33 mouse cellular contexts compared by ENCODE assay signal in genomic region chr6:34943499-34943898, GRCm38 (mm10). TPM values are rescaled to one million over a fixed set of nuclear protein-coding genes. Genes with fewer than 3 reads are reported as not detected.
DNase-seq lines count a peak whose midpoint lies in the region; ATAC-seq and TF ChIP-seq lines count a peak whose summit lies in the region.
"Had no signal": no experiment of that assay in that cellular context is flagged by ENCODE, and none has a peak within 500 bp of the region (broad histone marks: within the 10 kb centered on the region; RNA-seq: fewer than 3 reads in every experiment).

No protein-coding gene starts in this region.

- no peaks in the 10 kb centered on the region for H3K36me3 ChIP-seq in lung, embryonic 14.5 days (ENCODE audit: insufficient read depth)
- H3K36me3 ChIP-seq in thymus, adult 2 months (ENCODE audit: control insufficient read depth, insufficient read depth, low read length): no peaks in the 10 kb centered on the region
- no peaks in the 10 kb centered on the region for H3K36me3 ChIP-seq in ES-Bruce4 (ENCODE audit: control insufficient read depth, insufficient read depth, low read length, poor library complexity, severe bottlenecking)
- H3K36me3 ChIP-seq: embryonic facial prominence, embryonic 12.5 days; forebrain, embryonic 12.5 days; forebrain, embryonic 15.5 days; heart, embryonic 10.5 days; heart, embryonic 13.5 days; hindbrain, embryonic 10.5 days; hindbrain, embryonic 13.5 days had no signal

- H3K27me3 ChIP-seq in lung, embryonic 14.5 days (ENCODE audit: insufficient read depth, low read length): no peaks in the 10 kb centered on the region
- no peaks in the 10 kb centered on the region for H3K27me3 ChIP-seq in thymus, adult 2 months (ENCODE audit: control insufficient read depth, insufficient read depth, low read length)
- no peaks in the 10 kb centered on the region for H3K27me3 ChIP-seq in ES-Bruce4 (ENCODE audit: control insufficient read depth, insufficient read depth, low read length, poor library complexity, severe bottlenecking)
- H3K27me3 ChIP-seq: forebrain, embryonic 12.5 days; forebrain, embryonic 15.5 days; hindbrain, embryonic 13.5 days had no signal

- no peak for ATAC-seq in lung, embryonic 14.5 days (ENCODE audit: insufficient read depth)
- ATAC-seq: activated CD4-positive, CD25-positive, alpha-beta regulatory T cell, adult 4 months; CD4-positive, CD25-positive, alpha-beta regulatory T cell, adult 4 months; forebrain, embryonic 15.5 days; hindbrain, embryonic 16.5 days had no signal

- H3K9ac ChIP-seq in lung, embryonic 14.5 days: no peak overlapping the region
- no peak overlapping the region for H3K9ac ChIP-seq in ES-Bruce4 (ENCODE audit: low read depth, poor library complexity, severe bottlenecking)
- H3K9ac ChIP-seq: embryonic facial prominence, embryonic 12.5 days; forebrain, embryonic 12.5 days; forebrain, embryonic 15.5 days; heart, embryonic 13.5 days; hindbrain, embryonic 13.5 days had no signal

- no peak overlapping the region for H3K4me3 ChIP-seq in lung, embryonic 14.5 days (ENCODE audit: low read depth, low read length)
- H3K4me3 ChIP-seq in thymus, adult 2 months (ENCODE audit: control insufficient read depth, insufficient read depth, low read length): no peak overlapping the region
- H3K4me3 ChIP-seq in ES-Bruce4 (ENCODE audit: low read depth, low read length): no peak overlapping the region
- H3K4me3 ChIP-seq: embryonic facial prominence, embryonic 12.5 days; erythroblast, embryonic 14.5 days; forebrain, embryonic 12.5 days; forebrain, embryonic 15.5 days; heart, adult 2 months; heart, embryonic 10.5 days; heart, embryonic 13.5 days; hindbrain, embryonic 10.5 days; hindbrain, embryonic 13.5 days had no signal

- H3K9me3 ChIP-seq in lung, embryonic 14.5 days (ENCODE audit: low read depth, low read length): no peaks in the 10 kb centered on the region
- H3K9me3 ChIP-seq in ES-Bruce4 (replicated peaks; ENCODE audit: control insufficient read depth, insufficient read depth, low read length, poor library complexity, severe bottlenecking): no peaks in the 10 kb centered on the region
- H3K9me3 ChIP-seq: embryonic facial prominence, embryonic 12.5 days; forebrain, embryonic 12.5 days; forebrain, embryonic 15.5 days; heart, embryonic 10.5 days; hindbrain, embryonic 13.5 days had no signal

- no peak overlapping the region for H3K27ac ChIP-seq in lung, embryonic 14.5 days (ENCODE audit: low read depth)
- H3K27ac ChIP-seq in thymus, adult 2 months (ENCODE audit: control insufficient read depth, insufficient read depth, low read length): peak overlapping the region; percentile 66
- no peak overlapping the region for H3K27ac ChIP-seq in ES-Bruce4 (ENCODE audit: insufficient read depth, low read length)
- H3K27ac ChIP-seq: embryonic facial prominence, embryonic 12.5 days; forebrain, embryonic 12.5 days; forebrain, embryonic 15.5 days; heart, adult 2 months; heart, embryonic 10.5 days; heart, embryonic 13.5 days; hindbrain, embryonic 10.5 days; hindbrain, embryonic 13.5 days had no signal

- H3K4me1 ChIP-seq in lung, embryonic 14.5 days (ENCODE audit: insufficient read depth): no peaks in the 10 kb centered on the region
- peaks cover 74% of the 10 kb centered on the region for H3K4me1 ChIP-seq in thymus, adult 2 months (replicated peaks; ENCODE audit: control insufficient read depth, insufficient read depth, low read length)
- H3K4me1 ChIP-seq in ES-Bruce4 (ENCODE audit: control insufficient read depth, insufficient read depth, low read length): peaks cover 12% of the 10 kb centered on the region
- H3K4me1 ChIP-seq: forebrain, embryonic 15.5 days had no signal

- 57% methylated on average over 5 of the region's 5 CpGs for whole genome bisulfite sequencing in lung, embryonic 14.5 days
- 4% methylated on average over 5 of the region's 5 CpGs for WGBS in thymus, adult 2 months

- no peak for TF ChIP-seq POLR2A in thymus, adult 2 months (IDR thresholded peaks at IDR 0.05; ENCODE audit: control insufficient read depth, extremely low read depth, insufficient read depth, low read length, poor library complexity)
- no peak for TF ChIP-seq POLR2A in ES-Bruce4 (IDR thresholded peaks at IDR 0.05; ENCODE audit: insufficient read depth, low read length)

- no peak for TF ChIP-seq CTCF in lung, embryonic 14.5 days (IDR thresholded peaks at IDR 0.05; ENCODE audit: low read depth)
- no peak for TF ChIP-seq CTCF in thymus, adult 2 months (IDR thresholded peaks at IDR 0.05; ENCODE audit: borderline replicate concordance, control insufficient read depth, extremely low read depth, insufficient read depth, low read length, poor library complexity)
- TF ChIP-seq CTCF in ES-Bruce4 (IDR thresholded peaks at IDR 0.05; ENCODE audit: low read depth, low read length): no peak

- H3K4me2 ChIP-seq in lung, embryonic 14.5 days: no peak overlapping the region
- H3K4me2 ChIP-seq: embryonic facial prominence, embryonic 12.5 days; forebrain, embryonic 12.5 days; forebrain, embryonic 15.5 days; heart, embryonic 13.5 days; hindbrain, embryonic 13.5 days had no signal

- 0 out of 2 replicates have a peak, but pooled peaks have one; percentile 29 for TF ChIP-seq EP300 in ES-Bruce4 (IDR thresholded peaks at IDR 0.05; ENCODE audit: insufficient read depth, low read depth, low read length)

- DNase-seq in lung, embryonic 14.5 days: peak; percentile 37
- DNase-seq in lung, adult 18-20 months: no peak
- no peak for DNase-seq in thymus, adult 2 months
- no peak for DNase-seq in thymus, postnatal 36 days
- peak; percentile 51 for DNase-seq in thymus, postnatal 25 days
- no peak for DNase-seq in ovary, postnatal 10 days (ENCODE audit: low spot score)
- DNase-seq: adrenal gland, adult 8-10 months; adrenal gland, postnatal 25 days; cerebellum, adult 11-12 months; cerebellum, adult 8-10 months; cerebellum, postnatal 10 days; cerebellum, postnatal 36 days; embryo, embryonic 11 days; gastrocnemius, postnatal 10 days; gastrocnemius, postnatal 36 days; heart, adult 2 months; heart, postnatal 36 days had no signal

RNA-seq across cellular contexts. Expression of gene Stra8, which starts 23.5 kb away (rescaled TPM):
- not detected in 2 replicates for polyA plus RNA-seq in lung, embryonic 14.5 days (2014; fragmentation: Nextera tagmentation; extraction: Ambion mirVana)
- 0.10 and 0.40 TPM in 2 replicates for polyA plus RNA-seq in thymus, adult 2 months (2012; rRNA removed)
- 0.69 and 0.94 TPM in 2 replicates for polyA plus RNA-seq in ES-Bruce4 (2011; ENCODE audit: insufficient read depth, insufficient read length, low read depth, missing spikeins)
- polyA plus RNA-seq: brain, embryonic 14.5 days; C2C12; cortical plate, adult 2 months; embryonic facial prominence, embryonic 12.5 days; erythroblast, embryonic 14.5 days; forebrain, embryonic 12.5 days; forebrain, embryonic 15.5 days; heart, adult 2 months; heart, embryonic 10.5 days; heart, embryonic 13.5 days; heart, postnatal 0 days; hindbrain, embryonic 10.5 days; hindbrain, embryonic 13.5 days; hindbrain, embryonic 16.5 days had no signal

RNA-seq across cellular contexts. Expression of gene Wdr91, which starts 32.8 kb away (rescaled TPM):
- 14.7 and 16.2 TPM in 2 replicates for polyA plus RNA-seq in lung, embryonic 14.5 days (2014; fragmentation: Nextera tagmentation; extraction: Ambion mirVana)
- polyA plus RNA-seq in thymus, adult 2 months (2012; rRNA removed): 58.4 and 60.2 TPM in 2 replicates
- polyA plus RNA-seq in ES-Bruce4 (2011; ENCODE audit: insufficient read depth, insufficient read length, low read depth, missing spikeins): 29.9 and 32.8 TPM in 2 replicates

RNA-seq across cellular contexts. Expression of gene Slc23a4, which starts 44.7 kb away (rescaled TPM):
- polyA plus RNA-seq in lung, embryonic 14.5 days (2014; fragmentation: Nextera tagmentation; extraction: Ambion mirVana): 0.20 and 0.62 TPM in 2 replicates
- 8.1 and 11.1 TPM in 2 replicates for polyA plus RNA-seq in thymus, adult 2 months (2012; rRNA removed)
- polyA plus RNA-seq in ES-Bruce4 (2011; ENCODE audit: insufficient read depth, insufficient read length, low read depth, missing spikeins): 1.3 and 2.4 TPM in 2 replicates
- polyA plus RNA-seq: erythroblast, embryonic 14.5 days had no signal

Comparison
In these comparisons a context has a peak if more than half of its experiments do, and no peak if none do; other contexts are left out.
1. DNase-seq: peak in lung, embryonic 14.5 days (single experiment) and thymus, postnatal 25 days (single experiment); none in lung, adult 18-20 months (0 of 2), thymus, adult 2 months (single experiment), thymus, postnatal 36 days (0 of 2) and ovary, postnatal 10 days (single experiment).